Mouse (Mus musculus): ENCODE data around the gene Rps19. TPM values are rescaled to one million over a fixed set of nuclear protein-coding genes. Genes with fewer than 3 reads are reported as not detected.

Rps19 gene
- polyA plus RNA-seq, 1 experiment from 2014 or later: 1,586 TPM

- H3K9me3 ChIP-seq (ENCODE audit: control insufficient read depth, low read length): no peaks in the 10 kb centered on the region
- no peak for ATAC-seq (ENCODE audit: low FRiP score)
- no peaks in the 10 kb centered on the region; the same call in 1 of the 2 replicates for H3K4me1 ChIP-seq (replicated peaks; ENCODE audit: control insufficient read depth, insufficient read depth, low read length)
- DNase-seq (ENCODE audit: low spot score): no peak
- WGBS: 23% methylated on average over 5 of the region's 5 CpGs
- H3K27ac ChIP-seq: no peak overlapping the region
- no peak overlapping the region for H3K9ac ChIP-seq
- no peak overlapping the region for H3K4me2 ChIP-seq (replicated peaks)
- H3K27me3 ChIP-seq (ENCODE audit: control insufficient read depth, insufficient read depth, low read length): no peaks in the 10 kb centered on the region
- no peak overlapping the region for H3K4me3 ChIP-seq (replicated peaks; ENCODE audit: low read length)
- H3K36me3 ChIP-seq (replicated peaks; ENCODE audit: control insufficient read depth, insufficient read depth): no peaks in the 10 kb centered on the region
Measured at GRCm38 (mm10) chr7:24850162-24850561, 34.0 kb upstream of the Rps19 start.

- Histone ChIP-seq H3K4me2 (replicated peaks) (no peak overlapping the region), H3K36me3 (replicated peaks; ENCODE audit: control insufficient read depth, insufficient read depth) (no peaks in the 10 kb centered on the region), H3K4me1 (replicated peaks; ENCODE audit: control insufficient read depth, insufficient read depth, low read length) (no peaks in the 10 kb centered on the region; the same call in 1 of the 2 replicates), H3K4me3 (replicated peaks; ENCODE audit: low read length) (no peak overlapping the region), H3K9me3 (ENCODE audit: control insufficient read depth, low read length) (no peaks in the 10 kb centered on the region), H3K9ac (no peak overlapping the region), H3K27ac (no peak overlapping the region), H3K27me3 (ENCODE audit: control insufficient read depth, insufficient read depth, low read length) (no peaks in the 10 kb centered on the region)
- no peak for ATAC-seq (ENCODE audit: low FRiP score)
- no peak for DNase-seq (ENCODE audit: low spot score)
- 35% methylated on average over 6 of the region's 6 CpGs for WGBS
Measured at GRCm38 (mm10) chr7:24850899-24851303, 33.3 kb upstream of the Rps19 start.

DNA sequence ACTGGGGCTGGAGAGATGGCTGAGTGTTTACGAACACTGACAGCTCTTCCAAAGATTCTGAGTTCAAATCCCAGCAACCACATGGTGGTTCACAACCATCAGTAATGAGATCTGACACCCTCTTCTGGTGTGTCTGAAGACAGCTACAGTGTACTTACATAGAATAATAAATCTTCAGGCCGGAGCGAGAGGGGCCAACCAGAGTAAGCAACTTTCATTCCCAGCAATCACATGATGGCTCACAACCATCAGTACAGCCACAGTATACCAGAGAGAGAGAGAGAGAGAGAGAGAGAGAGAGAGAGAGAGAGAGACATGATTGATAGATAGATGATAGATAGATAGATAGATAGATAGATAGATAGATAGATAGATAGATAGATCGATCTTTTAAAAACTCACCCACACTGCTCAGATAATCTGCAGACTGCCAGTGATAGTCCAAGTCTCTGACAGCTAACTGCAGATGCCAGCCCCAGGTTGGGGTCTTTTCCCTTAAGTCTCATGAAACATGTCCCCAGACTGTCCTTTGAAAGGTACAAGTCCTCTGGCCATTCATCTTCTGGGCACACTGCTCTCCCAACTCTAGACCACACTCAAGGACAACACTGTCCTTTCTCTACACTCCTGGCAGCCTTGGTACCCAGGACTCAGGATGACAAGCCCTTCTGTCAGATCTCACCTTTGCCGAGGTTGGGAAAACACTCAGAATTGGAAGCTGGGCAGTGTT is 32.4 kb upstream of the Rps19 start:
- no peak overlapping the region for H3K4me3 ChIP-seq (replicated peaks; ENCODE audit: low read length)
- H3K27me3 ChIP-seq (ENCODE audit: control insufficient read depth, insufficient read depth, low read length): no peaks in the 10 kb centered on the region
- H3K36me3 ChIP-seq (replicated peaks; ENCODE audit: control insufficient read depth, insufficient read depth): no peaks in the 10 kb centered on the region
- no peak overlapping the region for H3K4me2 ChIP-seq (replicated peaks)
- H3K9me3 ChIP-seq (ENCODE audit: control insufficient read depth, low read length): no peaks in the 10 kb centered on the region
- H3K9ac ChIP-seq: no peak overlapping the region
- 86% methylated on average over 5 of the region's 5 CpGs for WGBS
- ATAC-seq (ENCODE audit: low FRiP score) (no peak), DNase-seq (ENCODE audit: low spot score) (no peak)
- no peak overlapping the region for H3K27ac ChIP-seq
- no peaks in the 10 kb centered on the region for H3K4me1 ChIP-seq (replicated peaks; ENCODE audit: control insufficient read depth, insufficient read depth, low read length)

DNA sequence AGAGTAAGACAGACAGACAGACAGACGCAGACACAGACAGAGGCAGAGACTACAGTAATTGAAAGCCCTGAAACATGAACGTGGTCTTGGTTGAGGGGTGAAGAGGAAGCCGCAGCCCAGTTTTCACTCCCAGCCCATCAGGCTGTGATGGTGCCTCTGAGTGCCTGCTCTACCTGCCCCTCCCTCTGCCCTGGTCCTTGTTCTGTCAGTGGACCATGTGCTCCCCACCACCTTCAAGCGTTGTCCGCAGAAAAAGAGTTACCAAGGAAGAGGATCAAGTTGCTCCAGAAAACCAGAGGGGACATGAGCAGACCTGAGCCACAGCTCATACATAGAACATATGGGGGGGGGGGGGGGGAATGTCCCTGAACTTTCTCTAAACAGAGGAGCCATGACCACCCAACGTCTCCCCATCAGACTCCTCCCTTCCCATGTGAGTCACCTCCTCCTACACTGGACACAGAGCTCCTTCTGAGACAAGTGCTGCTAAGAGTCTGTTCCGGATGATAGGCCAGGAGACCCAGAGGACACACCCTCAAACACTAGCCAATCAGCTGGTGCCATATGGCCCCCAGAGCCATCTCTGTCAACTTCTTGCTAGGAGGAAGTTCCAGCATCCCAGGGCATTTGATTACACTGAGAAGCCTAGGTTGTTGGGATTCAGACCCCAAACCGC is 31.5 kb upstream of the Rps19 start:
- Histone ChIP-seq H3K27me3 (ENCODE audit: control insufficient read depth, insufficient read depth, low read length) (no peaks in the 10 kb centered on the region), H3K4me3 (replicated peaks; ENCODE audit: low read length) (no peak overlapping the region)
- WGBS: 77% methylated on average over 8 of the region's 8 CpGs

GRCm38 (mm10) chr7:24853233-24853563 is 31.0 kb upstream of the Rps19 start:
- Histone ChIP-seq H3K27me3 (ENCODE audit: control insufficient read depth, insufficient read depth, low read length) (no peaks in the 10 kb centered on the region), H3K4me2 (replicated peaks) (no peak overlapping the region), H3K4me1 (replicated peaks; ENCODE audit: control insufficient read depth, insufficient read depth, low read length) (no peaks in the 10 kb centered on the region), H3K9ac (no peak overlapping the region), H3K9me3 (ENCODE audit: control insufficient read depth, low read length) (no peaks in the 10 kb centered on the region), H3K36me3 (replicated peaks; ENCODE audit: control insufficient read depth, insufficient read depth) (no peaks in the 10 kb centered on the region), H3K27ac (no peak overlapping the region), H3K4me3 (replicated peaks; ENCODE audit: low read length) (no peak overlapping the region)
- no peak for ATAC-seq (ENCODE audit: low FRiP score)
- no peak for DNase-seq (ENCODE audit: low spot score)

More for the DNA sequence above, 31.5 kb upstream of the Rps19 start:
- DNase-seq (ENCODE audit: low spot score) (no peak), ATAC-seq (ENCODE audit: low FRiP score) (no peak)
- no peak overlapping the region for H3K27ac ChIP-seq
- no peaks in the 10 kb centered on the region for H3K9me3 ChIP-seq (ENCODE audit: control insufficient read depth, low read length)
- no peak overlapping the region for H3K4me2 ChIP-seq (replicated peaks)
- no peaks in the 10 kb centered on the region for H3K36me3 ChIP-seq (replicated peaks; ENCODE audit: control insufficient read depth, insufficient read depth)
- H3K4me1 ChIP-seq (replicated peaks; ENCODE audit: control insufficient read depth, insufficient read depth, low read length): no peaks in the 10 kb centered on the region
- H3K9ac ChIP-seq: no peak overlapping the region

GRCm38 (mm10) chr7:24853695-24854094 is 30.5 kb upstream of the Rps19 start:
- no peak overlapping the region for H3K9ac ChIP-seq
- no peak overlapping the region for H3K27ac ChIP-seq
- H3K27me3 ChIP-seq (ENCODE audit: control insufficient read depth, insufficient read depth, low read length): no peaks in the 10 kb centered on the region
- ATAC-seq (ENCODE audit: low FRiP score) (no peak), DNase-seq (ENCODE audit: low spot score) (no peak)
- H3K36me3 ChIP-seq (replicated peaks; ENCODE audit: control insufficient read depth, insufficient read depth): no peaks in the 10 kb centered on the region
- no peaks in the 10 kb centered on the region for H3K9me3 ChIP-seq (ENCODE audit: control insufficient read depth, low read length)
- H3K4me1 ChIP-seq (replicated peaks; ENCODE audit: control insufficient read depth, insufficient read depth, low read length): no peaks in the 10 kb centered on the region
- WGBS: 45% methylated on average over 7 of the region's 7 CpGs
- no peak overlapping the region for H3K4me3 ChIP-seq (replicated peaks; ENCODE audit: low read length)
- no peak overlapping the region for H3K4me2 ChIP-seq (replicated peaks)

- ATAC-seq (ENCODE audit: low FRiP score) (no peak), DNase-seq (ENCODE audit: low spot score) (no peak)
- no peaks in the 10 kb centered on the region for H3K9me3 ChIP-seq (ENCODE audit: control insufficient read depth, low read length)
- H3K27me3 ChIP-seq (ENCODE audit: control insufficient read depth, insufficient read depth, low read length): no peaks in the 10 kb centered on the region
- no peaks in the 10 kb centered on the region for H3K4me1 ChIP-seq (replicated peaks; ENCODE audit: control insufficient read depth, insufficient read depth, low read length)
- no peak overlapping the region for H3K27ac ChIP-seq
- WGBS: 26% methylated on average over 6 of the region's 6 CpGs
- H3K9ac ChIP-seq: no peak overlapping the region
- no peak overlapping the region for H3K4me3 ChIP-seq (replicated peaks; ENCODE audit: low read length)
- no peak overlapping the region for H3K4me2 ChIP-seq (replicated peaks)
- no peaks in the 10 kb centered on the region for H3K36me3 ChIP-seq (replicated peaks; ENCODE audit: control insufficient read depth, insufficient read depth)
Measured at GRCm38 (mm10) chr7:24856460-24857120, 27.6 kb upstream of the Rps19 start.

- WGBS: 65% methylated on average over 5 of the region's 5 CpGs
- no peaks in the 10 kb centered on the region for H3K4me1 ChIP-seq (replicated peaks; ENCODE audit: control insufficient read depth, insufficient read depth, low read length)
- no peak overlapping the region for H3K27ac ChIP-seq
- H3K36me3 ChIP-seq (replicated peaks; ENCODE audit: control insufficient read depth, insufficient read depth): no peaks in the 10 kb centered on the region
- no peak overlapping the region for H3K9ac ChIP-seq
- no peaks in the 10 kb centered on the region for H3K27me3 ChIP-seq (ENCODE audit: control insufficient read depth, insufficient read depth, low read length)
- H3K4me3 ChIP-seq (replicated peaks; ENCODE audit: low read length): no peak overlapping the region
- no peak overlapping the region for H3K4me2 ChIP-seq (replicated peaks)
- no peaks in the 10 kb centered on the region for H3K9me3 ChIP-seq (ENCODE audit: control insufficient read depth, low read length)
- ATAC-seq (ENCODE audit: low FRiP score): no peak
- no peak for DNase-seq (ENCODE audit: low spot score)
Measured at GRCm38 (mm10) chr7:24859234-24859633, 24.9 kb upstream of the Rps19 start.

DNA sequence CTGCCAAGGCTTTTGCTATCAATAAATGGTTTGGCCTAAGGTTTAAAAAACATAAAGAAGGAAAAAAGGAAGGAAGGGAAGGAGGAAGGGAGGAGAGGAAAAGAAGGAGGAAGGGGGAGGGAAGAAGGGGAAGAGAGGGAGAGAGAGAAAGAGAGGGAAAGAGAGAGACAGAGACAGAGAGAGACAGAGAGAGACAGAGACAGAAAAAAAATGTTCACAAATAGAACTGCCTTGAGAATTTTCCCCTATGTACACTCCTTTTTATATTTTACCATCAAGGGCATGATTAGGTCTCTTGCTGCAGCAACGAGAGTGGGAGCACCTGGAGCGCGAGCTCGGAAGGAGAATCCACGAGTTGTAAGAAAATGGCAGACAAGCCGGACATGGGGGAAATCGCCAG is 22.3 kb upstream of the Rps19 start, which contains the start of gene Gm9844:
TSS of gene Gm9844 (plus strand) at position 301 of the 400 bp plus-strand sequence.
- ATAC-seq (ENCODE audit: low FRiP score) (no peak), DNase-seq (ENCODE audit: low spot score) (no peak)
- Histone ChIP-seq H3K36me3 (replicated peaks; ENCODE audit: control insufficient read depth, insufficient read depth) (no peaks in the 10 kb centered on the region), H3K4me2 (replicated peaks) (no peak within 1 kb of the TSS), H3K4me1 (replicated peaks; ENCODE audit: control insufficient read depth, insufficient read depth, low read length) (no peaks in the 10 kb centered on the region), H3K27me3 (ENCODE audit: control insufficient read depth, insufficient read depth, low read length) (no peaks in the 10 kb centered on the region), H3K9me3 (ENCODE audit: control insufficient read depth, low read length) (no peaks in the 10 kb centered on the region), H3K4me3 (replicated peaks; ENCODE audit: low read length) (no peak within 1 kb of the TSS), H3K9ac (no peak within 1 kb of the TSS), H3K27ac (no peak within 1 kb of the TSS)
- 91% methylated on average over 7 of the region's 7 CpGs for WGBS

Measured in hindbrain, embryonic 14.5 days (tissue).